Mouse (Mus musculus) spleen, postnatal 36 days (tissue): ENCODE measurements around the gene Mbnl1.
"Not testable (repeated sequence)": the region's sequence is repeated elsewhere in the genome, so short reads cannot be mapped to it uniquely, and the experiment has no call there.

ENCODE experiments used
- DNase-seq, 2 experiments: peaks; one replicate each; pipeline ENCODE4 v3.0.0; 2022; ENCODE audit warnings: low spot score in 2 of 2, mixed read lengths in 1 of 2

Gene Mbnl1

DNA sequence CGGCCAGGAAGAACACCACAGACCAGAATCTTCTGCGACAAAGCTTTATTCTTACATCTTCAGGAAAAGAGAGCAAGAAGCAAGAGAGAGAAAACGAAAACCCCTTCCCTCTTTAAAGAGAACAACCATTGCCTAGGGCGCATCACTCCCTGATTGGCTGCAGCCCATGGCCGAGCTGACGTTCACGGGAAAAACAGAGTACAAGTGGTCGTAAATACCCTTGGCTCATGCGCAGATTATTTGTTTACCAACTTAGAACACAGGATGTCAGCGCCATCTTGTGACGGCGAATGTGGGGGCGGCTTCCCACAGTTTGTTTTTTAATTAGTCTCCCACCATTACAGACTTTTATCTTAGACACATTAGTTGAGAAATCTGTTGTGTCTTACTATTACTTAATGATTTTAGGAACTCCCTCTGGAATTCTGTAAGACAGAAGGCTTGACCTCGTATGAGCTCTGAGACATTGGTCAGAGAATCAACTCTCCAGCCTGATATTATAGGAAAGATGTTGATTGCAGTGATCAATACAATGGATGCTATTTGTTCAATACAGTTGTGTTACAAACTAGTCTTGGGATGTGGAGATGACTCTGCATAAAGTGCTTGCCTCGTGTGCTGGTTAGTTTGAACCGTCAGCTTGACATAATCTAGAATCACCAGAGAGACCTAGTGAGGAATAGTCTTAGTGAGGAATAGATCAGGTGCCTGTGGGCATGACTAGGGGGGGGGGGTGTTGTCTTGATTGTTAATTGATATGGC lies 22.3 kb downstream of the Mbnl1 start:
- DNase-seq, result not testable (repeated sequence)

- DNase-seq, result no peak
These were observed 23.6 kb downstream of the Mbnl1 start for GRCm38 (mm10) chr3:60496197-60496596.

DNA sequence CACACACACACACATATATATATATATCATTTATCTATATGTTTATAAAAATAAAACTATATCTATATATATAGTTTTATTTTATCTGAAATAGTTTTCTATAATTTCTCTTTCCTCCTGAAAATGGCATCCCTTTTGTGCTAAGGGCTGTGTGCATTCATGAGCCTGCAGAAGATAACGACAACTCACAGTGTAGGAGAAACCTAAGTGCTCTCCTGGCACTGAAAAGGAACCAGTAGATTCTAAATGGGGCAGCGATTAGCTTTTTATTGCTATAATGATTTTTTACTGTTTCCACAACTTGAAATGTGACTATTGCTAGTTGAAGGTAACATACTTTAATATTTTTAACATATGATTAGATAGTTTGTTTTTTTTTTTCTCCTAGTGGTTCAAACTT lies 25.5 kb downstream of the Mbnl1 start:
- no peak for DNase-seq

DNA sequence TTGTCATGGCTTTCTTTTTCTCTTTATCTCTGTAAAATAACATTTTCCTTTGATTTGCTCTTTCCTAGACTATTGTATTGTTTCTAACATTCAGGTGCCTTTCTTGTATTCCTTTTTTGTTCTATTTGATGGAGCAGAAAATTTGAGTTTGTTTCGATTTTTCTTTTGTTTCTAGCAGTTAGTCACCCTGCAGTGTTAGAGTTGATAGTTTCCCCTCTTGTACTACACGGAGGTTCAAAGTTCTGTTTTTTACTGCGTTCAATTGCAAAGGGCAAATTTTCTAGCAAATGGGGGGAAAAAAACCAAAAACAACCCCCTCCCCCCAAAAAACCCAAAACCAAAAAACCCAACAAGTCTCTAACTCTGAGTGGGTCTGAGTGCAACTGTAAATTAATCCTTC lies 26.0 kb downstream of the Mbnl1 start:
- no peak for DNase-seq

- no peak for DNase-seq
These were observed 26.5 kb downstream of the Mbnl1 start for GRCm38 (mm10) chr3:60499157-60499578.

- DNase-seq, result no peak
These were observed 27.3 kb downstream of the Mbnl1 start for GRCm38 (mm10) chr3:60499718-60500450.

- DNase-seq, result peak; percentile 80 to 82
These were observed 28.2 kb downstream of the Mbnl1 start for GRCm38 (mm10) chr3:60500571-60501527.

GRCm38 (mm10) chr3:60501561-60502151 lies 29.0 kb downstream of the Mbnl1 start:
- peak; percentile 51 to 60 for DNase-seq

DNA sequence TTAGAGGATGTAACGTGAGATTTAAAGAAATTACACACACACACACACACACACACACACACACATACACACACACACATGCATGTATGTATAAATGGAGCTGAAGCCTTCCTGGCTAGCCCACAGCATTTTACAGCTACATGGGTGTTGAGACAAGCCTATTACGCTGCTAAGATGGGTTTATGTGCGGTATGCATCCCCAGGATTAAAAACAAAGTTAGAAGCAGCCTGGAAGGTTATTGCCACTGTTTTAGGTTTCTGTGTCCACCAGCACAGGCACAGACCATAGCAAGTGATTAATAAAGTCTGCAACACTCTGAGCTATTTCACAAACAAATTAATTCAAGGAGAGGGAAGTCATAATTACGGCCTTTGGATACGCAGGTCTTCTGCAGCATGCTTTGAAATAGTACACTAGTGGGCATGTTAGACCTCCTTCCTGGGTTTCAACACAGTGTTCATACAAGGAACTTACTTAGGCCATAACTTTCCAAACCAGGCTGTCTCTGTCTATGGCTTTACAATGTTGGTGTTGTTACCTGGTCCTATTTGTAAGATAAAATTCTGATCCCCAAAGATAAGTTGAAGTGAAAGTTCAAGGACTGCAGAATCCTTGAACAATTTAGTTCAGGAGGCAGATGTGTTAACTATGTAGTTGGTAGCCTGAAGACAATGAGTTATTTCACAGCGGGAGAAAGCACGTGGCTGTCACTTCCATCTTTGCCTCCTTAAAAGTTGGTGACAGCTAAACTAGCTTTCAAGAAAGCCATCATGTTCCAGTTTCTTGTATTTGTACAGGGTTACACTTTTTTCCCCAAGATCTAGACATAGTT lies 29.7 kb downstream of the Mbnl1 start:
- DNase-seq, result no peak

GRCm38 (mm10) chr3:60503196-60503595 lies 30.6 kb downstream of the Mbnl1 start:
- no peak for DNase-seq

DNA sequence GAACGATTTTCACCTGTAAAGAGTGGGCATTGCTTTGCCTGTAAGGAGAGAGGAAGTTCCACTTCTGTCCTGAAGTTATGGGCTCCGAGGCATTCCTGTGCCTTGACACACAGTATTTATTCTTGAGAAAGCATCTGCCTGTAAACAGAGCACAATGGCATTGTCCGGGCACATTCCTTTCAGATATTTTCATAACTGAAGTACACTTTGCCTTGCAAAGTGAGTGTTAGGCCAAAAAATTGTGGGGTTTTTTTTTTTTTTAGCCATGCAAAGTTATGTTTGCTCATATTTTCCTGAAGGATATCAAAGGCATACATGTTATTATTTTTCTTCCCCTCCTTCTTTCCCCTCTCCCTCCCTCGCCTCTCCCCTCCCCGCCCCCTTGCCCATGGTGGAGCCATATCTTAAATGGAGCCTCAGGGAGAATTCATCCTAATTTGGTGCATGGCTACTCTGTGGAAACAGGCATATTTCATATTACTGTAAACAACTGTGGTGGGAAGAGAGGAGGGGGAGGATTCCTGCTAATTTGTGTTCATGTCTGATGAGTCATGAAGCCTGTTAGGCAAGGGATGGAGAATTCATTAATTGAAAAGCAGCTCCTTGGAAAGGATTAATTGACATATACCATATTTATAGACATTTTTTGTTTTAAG lies 32.3 kb downstream of the Mbnl1 start:
- no peak for DNase-seq

DNA sequence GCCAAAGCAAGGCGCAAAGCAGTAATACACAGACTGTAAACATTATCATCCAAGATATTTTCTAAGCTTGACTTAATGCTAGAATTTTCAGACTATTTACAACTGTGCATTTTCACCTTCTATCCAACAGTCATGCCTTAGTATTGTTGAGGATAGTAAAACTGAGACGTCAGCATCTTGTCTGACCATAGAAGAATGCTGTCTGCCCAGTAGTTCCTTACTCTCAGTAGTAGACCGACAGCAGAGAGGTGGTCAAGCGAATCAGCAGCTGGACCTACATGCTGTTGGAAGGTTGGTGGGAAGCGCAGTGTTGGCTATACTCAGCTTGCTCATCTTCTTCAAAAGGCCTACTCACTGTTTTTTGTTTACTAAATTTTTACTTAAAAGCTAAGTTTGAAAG lies 34.2 kb downstream of the Mbnl1 start:
- no peak for DNase-seq

DNA sequence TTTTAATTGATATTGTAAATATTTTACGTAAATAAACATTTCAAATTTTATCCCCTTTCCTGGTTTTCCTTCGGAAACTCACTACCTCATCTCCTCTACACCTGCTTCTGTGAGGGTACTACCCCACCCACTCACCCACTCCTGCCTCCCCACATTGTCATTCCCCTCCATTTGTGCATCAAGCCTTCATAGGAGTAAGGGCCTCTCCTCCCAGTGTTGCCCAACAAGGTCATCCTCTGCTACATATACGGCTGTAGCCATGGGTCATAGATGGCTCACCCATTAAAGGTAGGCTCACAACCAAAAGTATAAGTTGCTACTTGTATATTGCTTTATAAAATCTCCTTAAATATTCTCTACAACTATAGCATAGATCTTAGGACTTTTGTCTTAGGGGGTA lies 34.9 kb downstream of the Mbnl1 start:
- no peak for DNase-seq

- DNase-seq, result no peak
These were observed 35.3 kb downstream of the Mbnl1 start for GRCm38 (mm10) chr3:60507979-60508378.

DNA sequence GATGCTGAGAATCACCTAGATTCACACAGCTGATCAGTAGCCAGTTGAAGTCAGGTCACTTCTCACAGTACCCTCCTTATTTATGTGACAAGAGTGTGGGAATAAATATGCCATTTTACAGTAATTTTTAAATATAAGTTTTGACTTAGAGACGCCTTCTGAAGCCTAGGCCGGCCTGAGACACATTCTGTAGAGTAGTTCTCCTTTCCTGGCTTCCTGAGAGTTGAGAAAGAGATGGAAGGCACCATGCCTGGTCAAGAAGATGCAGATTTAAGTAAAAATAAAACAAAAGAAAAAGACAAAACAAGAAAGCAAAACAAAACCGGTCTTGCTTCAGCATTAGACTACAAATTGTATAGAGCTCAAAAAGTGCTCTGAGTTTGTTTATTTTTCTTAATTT lies 38.6 kb downstream of the Mbnl1 start:
- no peak for DNase-seq

- DNase-seq, result no peak
These were observed 40.7 kb downstream of the Mbnl1 start for GRCm38 (mm10) chr3:60513337-60513736.

- no peak for DNase-seq
These were observed 41.1 kb downstream of the Mbnl1 start for GRCm38 (mm10) chr3:60513746-60514145.

GRCm38 (mm10) chr3:60515430-60515829 lies 42.8 kb downstream of the Mbnl1 start:
- DNase-seq, result no peak

DNA sequence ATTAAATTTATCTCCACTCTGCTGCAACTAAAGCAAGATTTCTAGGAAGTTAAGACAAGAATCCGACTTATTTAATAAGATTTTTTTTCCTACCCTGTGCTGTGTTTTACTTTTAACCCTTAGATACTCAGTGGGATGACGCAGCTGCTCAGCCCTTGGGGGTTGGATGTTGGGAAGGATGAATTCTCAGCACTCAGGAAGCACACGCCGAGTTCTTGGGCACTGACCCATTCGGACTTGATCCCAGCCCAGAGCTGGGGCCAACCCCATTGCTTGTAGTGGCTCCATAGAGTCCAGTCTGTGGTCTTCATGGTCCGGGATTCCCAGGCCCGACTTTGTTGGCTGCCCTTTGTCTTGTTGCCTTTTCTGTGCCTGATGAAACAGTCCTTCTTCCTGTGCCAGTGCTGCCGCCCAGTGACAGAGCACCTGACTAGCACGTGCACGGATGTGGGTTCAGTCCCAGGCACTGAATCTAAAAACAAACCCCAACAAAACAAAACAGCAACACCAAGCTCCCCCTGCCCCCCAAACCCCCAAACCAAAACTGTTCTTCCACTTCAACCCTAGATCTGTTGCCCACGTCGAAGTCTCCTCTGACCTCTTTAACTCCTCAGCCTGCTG lies 43.5 kb downstream of the Mbnl1 start:
- peak; percentile 78 to 79 for DNase-seq
